Mouse (Mus musculus): Measurements from ENCODE around the gene Spata20. TPM values are rescaled to one million over a fixed set of nuclear protein-coding genes. Genes with fewer than 3 reads are reported as not detected.

Gene Spata20
- polyA plus RNA-seq, 2 experiments from 2014 or later = not detected

GRCm38 (mm10) chr11:94481963-94482362, 4.0 kb downstream of the Spata20 start:
- no peak for ATAC-seq

DNA sequence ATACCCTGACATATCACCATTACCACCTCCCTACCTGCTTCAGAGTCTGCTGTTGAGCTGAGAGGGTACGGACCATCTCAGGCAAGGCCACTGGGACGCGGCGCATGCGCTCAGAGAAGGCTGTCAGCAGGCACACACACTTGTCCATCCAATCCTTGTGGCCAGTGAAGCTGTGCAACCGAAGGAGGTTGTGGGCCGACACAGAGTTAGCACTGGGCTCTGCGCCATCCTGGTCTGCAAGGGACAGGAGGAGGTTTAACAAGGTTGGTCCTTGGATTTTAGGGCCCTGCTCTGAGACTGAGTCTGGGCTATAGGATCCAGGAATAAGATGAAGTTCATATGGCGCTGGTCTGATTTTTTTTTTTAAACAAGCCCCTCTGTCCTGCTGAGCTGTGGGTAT, 5.6 kb downstream of the Spata20 start:
- ATAC-seq = no peak

- no peak for ATAC-seq
Measured at GRCm38 (mm10) chr11:94477651-94478050, 8.3 kb downstream of the Spata20 start.

GRCm38 (mm10) chr11:94475722-94476121, 10.3 kb downstream of the Spata20 start:
- no peak for ATAC-seq

GRCm38 (mm10) chr11:94474544-94474910, 11.5 kb downstream of the Spata20 start:
- no peak for ATAC-seq

DNA sequence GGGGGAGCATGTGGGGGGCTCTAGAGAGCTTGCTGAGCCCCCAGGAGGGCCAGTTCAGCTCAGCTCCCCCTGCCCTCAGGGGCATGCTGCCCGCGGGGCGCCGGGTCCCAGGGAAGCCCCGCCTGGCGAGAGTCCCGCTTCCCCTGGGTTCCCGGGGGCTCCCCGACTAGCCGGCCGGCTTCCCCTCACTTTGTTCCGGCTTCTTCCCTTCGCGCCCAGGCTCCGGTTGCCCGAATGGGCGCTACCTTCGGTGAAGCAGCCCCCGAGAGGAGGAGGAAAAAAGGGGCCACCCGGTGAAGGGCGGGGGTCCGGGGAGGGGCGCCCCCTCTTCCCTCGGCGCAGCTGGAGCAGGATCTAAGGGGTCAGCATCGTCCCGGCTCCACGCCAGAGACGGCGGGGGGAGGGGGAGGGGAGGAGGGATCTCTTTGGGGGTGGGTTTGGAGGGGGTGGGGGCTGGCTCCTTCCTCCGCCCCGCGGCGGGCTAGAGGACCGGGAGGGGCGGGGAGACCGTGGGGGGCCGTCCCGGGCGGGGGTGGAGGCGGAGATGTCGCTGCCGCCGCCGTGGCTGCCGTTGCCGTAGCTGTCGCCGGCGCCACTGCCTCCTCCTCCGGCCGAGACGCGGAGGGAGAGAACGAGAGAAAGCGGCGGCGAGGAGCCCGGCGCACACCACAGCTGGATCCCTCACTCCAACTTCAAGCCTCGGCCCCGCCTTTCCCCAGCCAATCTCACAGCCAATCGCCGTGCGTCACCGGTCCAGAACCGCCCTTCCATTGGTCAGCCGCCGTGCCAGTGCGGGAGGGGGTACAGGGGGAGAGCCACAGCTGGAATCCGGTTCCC, 12.1 kb downstream of the Spata20 start, which contains the start of gene Cacna1g:
Cacna1g (minus strand) TSS at position 492 of the 837 bp plus-strand sequence.
- ATAC-seq = peak; percentile 87

DNA sequence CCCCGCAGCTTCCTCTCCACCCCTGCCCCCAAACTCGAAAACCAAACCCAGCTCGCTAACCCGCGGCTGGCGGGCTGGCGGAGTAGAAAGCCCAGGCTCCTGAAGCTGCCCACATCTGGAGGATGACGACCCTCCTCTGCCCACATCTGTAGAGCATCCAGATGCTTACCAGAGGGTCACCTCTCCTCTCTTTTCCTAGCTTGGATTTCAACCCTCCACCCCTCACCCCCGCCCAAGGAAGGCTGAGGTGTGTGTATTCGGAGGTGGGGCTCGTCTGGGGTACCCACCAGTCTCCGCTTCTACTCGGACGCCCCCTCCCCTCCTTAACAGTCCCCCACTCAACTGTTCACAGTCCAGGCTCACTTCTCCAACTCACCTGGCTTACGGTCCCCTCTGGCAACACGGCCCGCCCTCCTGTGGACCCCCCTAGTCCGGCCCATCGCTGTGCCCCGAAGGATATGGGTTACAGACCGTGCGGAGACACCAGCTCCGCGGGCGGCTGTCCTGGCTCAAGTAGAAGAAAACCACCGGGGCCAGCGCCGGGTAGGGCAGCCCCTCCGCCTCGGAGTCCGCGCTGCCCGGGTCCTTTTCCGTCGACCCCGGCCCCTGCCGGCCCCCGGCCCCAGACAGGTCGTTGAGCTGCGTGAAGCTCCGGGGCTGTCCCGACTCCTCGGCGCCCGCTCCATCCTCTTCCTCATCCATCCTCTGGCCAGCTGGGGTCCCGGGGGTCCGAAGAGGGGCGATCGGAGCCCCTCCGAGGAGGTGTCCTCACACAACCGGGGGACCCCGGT, 12.9 kb downstream of the Spata20 start:
- ATAC-seq = no peak

DNA sequence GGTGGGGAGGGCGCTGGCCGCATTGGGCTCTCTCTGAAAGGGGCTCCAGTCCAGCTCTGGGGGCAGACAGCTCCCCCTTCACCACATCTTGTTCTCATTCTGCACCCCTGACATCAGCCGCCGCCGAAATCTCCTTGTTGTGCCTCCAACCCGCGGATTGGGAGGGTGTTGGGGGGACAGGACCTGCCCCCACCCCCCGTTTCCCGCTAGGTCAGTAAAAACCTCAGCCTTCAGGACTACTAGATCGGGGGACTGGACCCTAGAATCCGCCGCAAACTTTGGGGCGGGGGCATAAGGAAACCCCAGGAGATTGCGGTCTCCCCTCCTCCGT, 13.4 kb downstream of the Spata20 start:
- ATAC-seq = no peak

DNA sequence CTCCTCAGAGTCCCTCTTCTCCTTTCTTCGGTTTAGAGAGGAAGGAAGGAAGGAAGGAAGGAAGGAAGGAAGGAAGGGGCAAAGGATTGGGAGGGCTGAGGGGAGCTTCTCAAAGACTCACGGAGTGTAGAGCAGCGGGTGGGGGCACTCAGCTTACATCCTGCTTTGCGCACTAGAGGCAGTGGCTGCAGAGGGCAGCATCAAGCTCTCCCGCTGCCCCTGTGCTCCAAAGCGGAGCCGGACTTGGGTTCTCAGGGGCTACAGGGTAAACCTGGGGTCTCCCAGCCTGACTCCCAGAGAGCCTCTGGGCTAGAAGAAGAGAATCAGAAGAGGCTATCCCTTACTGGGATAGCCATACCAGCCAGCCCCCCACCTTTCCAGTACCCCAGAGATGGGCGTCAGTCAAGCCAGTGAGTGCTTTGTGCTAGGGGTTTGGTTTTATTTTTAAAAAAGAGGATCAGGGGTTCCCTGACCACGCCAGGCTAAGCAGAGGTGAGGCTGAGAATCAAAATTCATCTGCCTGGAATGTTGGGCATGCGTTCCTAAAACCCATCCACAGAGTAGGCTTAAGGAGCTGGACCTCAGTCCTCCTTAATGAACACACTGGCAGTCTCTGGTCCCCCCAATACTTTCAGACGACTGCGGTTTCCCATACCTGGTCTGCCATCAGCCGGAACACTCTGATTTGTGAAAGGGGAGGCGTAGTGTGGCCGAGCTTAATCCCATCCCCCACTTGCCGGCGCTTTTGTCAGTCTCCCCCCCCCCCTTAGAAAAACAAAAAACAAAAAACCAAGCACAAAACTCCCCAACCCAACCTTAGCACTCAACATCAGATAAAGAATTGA, 14.0 kb downstream of the Spata20 start:
- ATAC-seq = no peak

GRCm38 (mm10) chr11:94470391-94470790, 15.6 kb downstream of the Spata20 start:
- no peak for ATAC-seq

GRCm38 (mm10) chr11:94469136-94470064, 16.6 kb downstream of the Spata20 start:
- ATAC-seq = no peak

DNA sequence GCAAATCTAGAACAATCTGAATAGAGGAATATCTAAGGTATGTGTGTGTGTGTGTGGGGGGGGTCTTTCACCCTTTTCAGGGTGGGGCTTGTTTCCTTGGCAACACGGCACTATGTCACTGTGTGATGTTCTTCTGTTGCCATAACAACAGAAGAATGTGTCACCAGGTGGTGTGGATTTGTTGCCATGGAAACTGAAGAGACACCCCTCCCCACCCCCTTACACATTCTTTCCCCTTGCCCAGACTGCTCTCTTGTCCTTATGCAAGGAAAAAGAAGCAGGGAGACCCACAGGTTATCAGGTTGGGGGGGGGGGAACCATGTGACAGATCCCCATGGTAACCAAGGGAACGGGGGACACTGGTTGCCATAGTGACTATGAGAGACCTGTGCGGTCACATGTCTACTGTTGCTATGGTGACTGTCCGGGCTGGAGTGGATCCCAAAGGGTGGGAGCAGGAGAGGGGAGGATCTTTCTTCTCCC, 17.4 kb downstream of the Spata20 start:
- no peak for ATAC-seq

GRCm38 (mm10) chr11:94466333-94466855, 19.6 kb downstream of the Spata20 start:
- no peak for ATAC-seq

DNA sequence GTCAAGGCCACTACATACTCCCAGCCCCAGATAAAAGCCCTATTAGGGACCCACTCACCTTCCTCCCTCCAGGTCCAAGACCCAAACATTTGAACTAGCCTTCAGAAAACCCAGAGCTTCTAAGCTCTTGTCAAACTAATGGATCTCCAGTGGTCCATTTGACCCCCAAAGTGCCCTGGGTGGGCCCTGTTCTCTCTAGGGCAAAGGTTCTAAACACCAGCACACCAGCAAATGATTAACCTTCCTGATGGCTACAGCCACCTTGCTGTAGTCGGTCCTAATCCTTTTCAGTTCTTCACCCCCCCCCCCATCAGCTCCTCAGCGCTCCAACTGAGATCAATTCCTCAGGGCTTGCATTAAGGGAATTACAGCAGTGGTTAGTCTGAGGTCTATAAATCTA, 21.8 kb downstream of the Spata20 start:
- ATAC-seq = no peak

GRCm38 (mm10) chr11:94461856-94462255, 24.1 kb downstream of the Spata20 start:
- no peak for ATAC-seq

DNA sequence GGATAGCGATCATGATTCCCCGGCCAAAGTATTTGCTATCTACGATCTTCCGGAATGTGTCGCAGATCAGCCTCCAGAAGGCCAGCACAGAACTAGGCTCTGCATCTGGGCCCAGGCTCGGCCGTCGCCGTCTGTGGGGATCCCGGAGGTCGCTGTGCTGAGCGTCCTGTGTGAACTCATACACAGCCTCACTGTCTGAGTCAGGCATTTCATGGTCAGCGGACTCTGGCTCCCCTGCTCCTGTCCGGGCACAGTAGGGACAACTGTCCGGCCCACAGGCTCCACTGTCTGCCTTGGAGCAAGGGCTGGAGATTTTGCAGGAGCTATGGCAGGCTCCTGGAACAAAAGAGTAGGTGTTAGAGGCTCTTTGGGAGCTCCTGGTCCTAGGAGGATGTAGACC, 29.0 kb downstream of the Spata20 start:
- no peak for ATAC-seq

GRCm38 (mm10) chr11:94456347-94456746, 29.6 kb downstream of the Spata20 start:
- ATAC-seq = no peak

DNA sequence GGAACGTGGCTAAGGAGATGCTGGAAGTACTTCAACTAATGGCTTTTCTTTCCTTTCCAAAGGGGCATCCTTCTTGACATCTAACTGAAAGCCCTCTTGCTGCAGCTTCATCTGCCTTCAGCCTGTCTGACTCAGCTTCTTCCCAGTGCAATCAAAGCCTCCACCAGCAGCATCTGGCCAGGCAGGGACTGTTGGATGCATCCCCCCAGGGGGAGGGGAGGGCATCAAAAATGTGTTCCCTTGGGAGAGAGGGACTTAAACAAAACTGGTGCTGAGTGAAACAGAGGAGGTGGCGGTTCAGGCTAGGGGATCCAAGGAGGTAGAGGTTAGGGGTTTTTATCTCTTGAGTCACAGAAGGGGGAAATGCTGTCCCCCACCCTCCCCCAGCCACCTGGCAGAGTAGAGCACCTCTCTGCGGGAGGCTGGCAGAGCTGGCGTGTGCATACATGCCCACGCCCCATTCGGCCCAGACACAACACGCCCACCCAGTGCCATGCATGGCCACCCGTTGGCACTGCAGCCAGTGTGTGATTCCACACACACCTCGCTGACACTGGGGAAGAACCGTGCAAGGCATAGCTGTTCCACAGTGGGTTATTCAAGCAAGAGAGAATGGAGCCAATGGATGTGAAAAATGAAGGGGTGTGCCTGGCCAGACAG, 30.7 kb downstream of the Spata20 start:
- no peak for ATAC-seq

DNA sequence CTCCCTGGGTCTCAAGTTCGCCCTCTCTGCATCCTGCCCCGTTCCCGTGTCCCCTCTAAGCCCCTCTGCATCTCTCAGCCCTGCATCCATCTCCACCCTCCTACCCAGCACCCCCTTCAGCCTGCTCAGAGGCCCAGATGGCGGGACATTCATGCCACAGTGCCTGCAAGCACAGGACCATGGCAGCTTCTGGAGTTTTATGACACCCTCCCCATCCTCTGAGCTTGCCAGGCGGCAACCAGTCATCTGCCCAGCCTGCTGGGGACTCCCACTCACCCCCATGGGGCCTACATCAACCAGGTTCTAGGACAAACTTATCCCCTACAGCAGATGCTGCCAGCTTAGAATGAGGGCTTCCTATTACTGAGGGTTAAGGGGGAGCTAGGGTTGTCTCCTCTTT, 31.2 kb downstream of the Spata20 start:
- ATAC-seq = no peak

GRCm38 (mm10) chr11:94451091-94451773, 34.7 kb downstream of the Spata20 start:
- no peak for ATAC-seq

Measured in CD4-positive, CD25-positive, alpha-beta regulatory T cell, adult 4 months (primary cell).